Mouse (Mus musculus) liver, embryonic 13.5 days (tissue): Measurements from ENCODE around the gene Hemk1. TPM values are rescaled to one million over a fixed set of nuclear protein-coding genes. Genes with fewer than 3 reads are reported as not detected.

ENCODE experiments used
- ATAC-seq: fragments of 200-750 bp; cut with Nextera tagmentation; 2 replicates; pipeline ENCODE4 v1.8.0; 2017; ENCODE audit warnings: low read depth, mild to moderate bottlenecking, moderate number of reproducible peaks, moderate library complexity
- DNase-seq: peaks from one replicate; pipeline ENCODE4 v3.0.0; 2022
- H3K27ac ChIP-seq: fragments of 300-500 bp; sonication (generic); 2 replicates; pipeline ENCODE4 v1.5.1; 2015; ENCODE audit warnings: moderate library complexity, mild to moderate bottlenecking, inconsistent platforms
- H3K27me3 ChIP-seq: fragments of 300-500 bp; sonication (generic); 2 replicates; pipeline ENCODE4 v1.6.1; 2015; ENCODE audit warnings: mild to moderate bottlenecking, inconsistent platforms
- H3K36me3 ChIP-seq: fragments of 300-500 bp; sonication (generic); 2 replicates; pipeline ENCODE4 v1.6.1; 2015; ENCODE audit warnings: mild to moderate bottlenecking, inconsistent platforms
- H3K4me1 ChIP-seq: fragments of 300-500 bp; sonication (generic); replicated peaks from 2 replicates; pipeline ENCODE4 v1.6.1; 2015; ENCODE audit warnings: inconsistent platforms
- H3K4me2 ChIP-seq: fragments of 300-500 bp; sonication (generic); 2 replicates; pipeline ENCODE4 v1.6.1; 2015; ENCODE audit warnings: inconsistent platforms, mild to moderate bottlenecking, moderate library complexity
- H3K4me3 ChIP-seq: fragments of 300-500 bp; sonication (generic); replicated peaks from 2 replicates; pipeline ENCODE4 v1.5.1; 2015; ENCODE audit warnings: mild to moderate bottlenecking, inconsistent platforms
- H3K9ac ChIP-seq: fragments of 300-500 bp; sonication (generic); 2 replicates; pipeline ENCODE4 v1.6.1; 2015; ENCODE audit warnings: mild to moderate bottlenecking, inconsistent platforms
- H3K9me3 ChIP-seq: fragments of 300-500 bp; sonication (generic); replicated peaks from 2 replicates; pipeline ENCODE4 v1.6.1; 2016; ENCODE audit warnings: inconsistent platforms
- WGBS: fragments of 180-500 bp; shearing (Covaris S2); methylation state at CpG from one replicate; pipeline ENCODE4 v1.1.7; 2015; ENCODE audit not compliant: insufficient replicate concordance; 5-methylcytosine and 5-hydroxymethylcytosine counted together
- polyA plus RNA-seq: library from polyadenylated mRNA; unstranded; fragments of >200 nt; fragmentation: Nextera tagmentation; extraction: Ambion mirVana; gene quantifications from 2 replicates; pipeline ENCODE4 v1.2.1, GENCODE M21; 2015

The Hemk1 gene
- polyA plus RNA-seq, 1 experiment from 2014 or later = 3.8 TPM

DNA sequence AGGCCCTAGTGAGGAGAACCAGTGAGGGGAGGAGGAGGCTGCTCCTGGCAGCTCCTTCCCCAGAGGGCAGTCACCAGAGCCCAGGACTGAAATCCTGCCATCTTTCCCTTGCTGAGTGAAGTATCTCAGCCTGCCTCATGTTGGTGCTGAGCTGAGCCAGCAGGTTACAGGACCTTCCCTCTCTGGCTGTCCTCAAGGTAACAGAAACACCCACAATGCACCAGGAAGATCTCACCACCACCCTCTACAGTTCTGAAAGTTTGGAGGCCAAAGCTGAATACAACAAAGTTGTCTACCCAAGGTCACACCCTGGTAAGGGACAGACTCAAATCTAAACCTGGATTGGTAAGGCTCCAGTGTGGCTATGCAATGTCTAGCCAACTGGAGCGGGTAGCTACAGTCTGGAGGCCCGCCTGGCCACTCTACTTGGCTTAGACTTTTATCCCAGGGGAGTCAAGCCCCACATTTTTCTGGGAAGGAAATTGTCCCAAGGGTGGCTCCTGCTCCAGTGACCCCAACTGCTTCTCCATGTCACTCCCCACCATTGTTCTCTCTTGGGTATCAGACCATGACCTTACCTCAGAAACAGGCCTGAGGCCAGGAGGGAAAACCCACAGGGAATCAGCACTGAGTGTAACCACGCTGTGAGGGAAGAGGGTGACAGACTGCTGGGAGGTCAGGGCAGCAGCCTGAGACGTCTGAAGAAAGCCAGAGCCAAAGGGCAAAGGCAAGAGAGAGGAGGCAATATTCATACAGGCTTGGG lies 13.2 kb downstream of the Hemk1 start:
- ATAC-seq (no peak), DNase-seq (no peak)
- Histone ChIP-seq H3K4me3 (no peak overlapping the region), H3K9me3 (no peaks in the 10 kb centered on the region), H3K9ac (no peak overlapping the region), H3K27ac (no peak overlapping the region), H3K4me2 (no peak overlapping the region), H3K27me3 (no peaks in the 10 kb centered on the region; the same call in 1 of the 2 replicates), H3K4me1 (peaks cover 7% of the 10 kb centered on the region; the same call in 1 of the 2 replicates), H3K36me3 (no peaks in the 10 kb centered on the region)
- WGBS = 57% methylated on average over 4 of the region's 4 CpGs

DNA sequence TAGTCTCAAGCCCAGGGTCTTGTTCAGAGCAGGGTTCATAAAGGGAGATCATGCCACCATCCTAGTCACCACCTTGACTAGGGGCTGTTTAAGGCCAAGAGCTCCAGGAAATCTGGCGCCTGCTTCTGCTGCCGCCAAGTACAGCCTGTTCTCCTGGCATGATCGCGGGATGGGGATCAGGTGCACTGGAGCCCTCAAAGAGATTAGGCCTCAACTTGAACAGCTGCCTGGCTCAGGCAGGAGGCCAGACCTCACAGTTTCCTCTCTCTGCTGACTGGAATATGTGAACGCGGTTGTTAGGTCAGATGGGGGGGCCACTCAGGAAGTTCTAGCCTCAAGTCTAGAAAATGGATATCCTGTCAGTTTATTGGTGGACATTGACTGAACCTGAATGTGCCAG lies 14.6 kb downstream of the Hemk1 start:
- no peaks in the 10 kb centered on the region; the same call in 1 of the 2 replicates for H3K27me3 ChIP-seq
- DNase-seq = no peak

DNA sequence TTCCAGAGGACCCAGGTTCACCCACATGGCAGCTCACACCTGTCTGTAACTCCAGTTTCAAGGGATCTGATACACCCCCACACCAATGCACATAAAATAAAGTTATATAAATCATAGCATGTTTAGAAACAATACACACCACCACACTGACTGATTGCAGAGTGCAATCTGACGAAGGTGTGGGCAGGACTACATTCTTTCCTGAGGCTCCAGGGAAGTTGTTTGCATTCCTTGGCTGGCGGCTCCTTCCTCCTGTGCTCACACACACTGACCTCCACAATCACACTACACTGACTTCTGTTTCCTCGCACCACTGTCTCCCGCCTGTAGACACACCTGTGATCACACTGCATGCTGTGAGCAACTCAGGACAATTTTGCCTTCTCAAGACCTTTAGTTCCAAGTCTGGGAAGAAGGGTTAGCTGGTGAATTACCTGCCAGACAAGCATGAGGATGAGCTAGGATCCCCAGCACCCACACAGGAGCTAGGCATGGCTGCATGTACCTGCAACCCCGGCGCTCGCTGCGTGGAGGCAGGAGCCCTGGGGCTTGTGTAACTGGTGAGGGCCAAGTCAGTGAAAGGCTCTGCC lies 15.6 kb downstream of the Hemk1 start:
- Histone ChIP-seq H3K9me3 (no peaks in the 10 kb centered on the region), H3K4me1 (peaks cover 7% of the 10 kb centered on the region; the same call in 1 of the 2 replicates), H3K4me3 (no peak overlapping the region), H3K4me2 (no peak overlapping the region), H3K9ac (no peak overlapping the region), H3K27ac (no peak overlapping the region), H3K36me3 (no peaks in the 10 kb centered on the region), H3K27me3 (no peaks in the 10 kb centered on the region; the same call in 1 of the 2 replicates)
- no peak for ATAC-seq
- no peak for DNase-seq
- WGBS = 75% methylated on average over 8 of the region's 8 CpGs

More for the DNA sequence above, 14.6 kb downstream of the Hemk1 start:
- Histone ChIP-seq H3K4me1 (peaks cover 7% of the 10 kb centered on the region; the same call in 1 of the 2 replicates), H3K36me3 (no peaks in the 10 kb centered on the region), H3K27ac (no peak overlapping the region), H3K9ac (no peak overlapping the region), H3K4me2 (no peak overlapping the region), H3K4me3 (no peak overlapping the region), H3K9me3 (no peaks in the 10 kb centered on the region)
- ATAC-seq = no peak
- WGBS = 36% methylated on average over 6 of the region's 6 CpGs

DNA sequence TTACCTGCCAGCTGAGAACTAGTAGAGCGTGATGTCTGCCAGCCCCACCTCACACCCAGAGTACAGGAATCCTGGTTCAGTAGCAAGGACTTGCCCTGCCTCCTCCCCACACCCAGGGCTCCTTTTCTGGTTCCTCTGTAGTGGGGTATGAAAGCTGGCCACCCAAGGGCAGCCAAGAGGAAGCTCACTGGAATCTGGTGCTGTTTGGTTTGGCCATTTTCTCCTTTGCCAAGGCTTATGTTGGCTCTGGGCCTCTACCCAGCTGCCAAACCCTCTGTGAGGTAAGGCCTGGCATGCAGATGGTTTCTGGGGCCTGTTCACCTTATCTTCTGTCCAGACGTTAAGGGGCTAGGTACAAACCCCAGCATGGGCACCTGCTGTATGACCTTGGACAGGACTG lies 22.4 kb downstream of the Hemk1 start:
- 65% methylated on average over 2 of the region's 2 CpGs for WGBS
- Histone ChIP-seq H3K4me3 (no peak overlapping the region), H3K4me2 (no peak overlapping the region), H3K9me3 (no peaks in the 10 kb centered on the region), H3K36me3 (no peaks in the 10 kb centered on the region), H3K27ac (no peak overlapping the region), H3K27me3 (no peaks in the 10 kb centered on the region), H3K9ac (no peak overlapping the region), H3K4me1 (peaks cover 33% of the 10 kb centered on the region)
- no peak for DNase-seq
- no peak for ATAC-seq

DNA sequence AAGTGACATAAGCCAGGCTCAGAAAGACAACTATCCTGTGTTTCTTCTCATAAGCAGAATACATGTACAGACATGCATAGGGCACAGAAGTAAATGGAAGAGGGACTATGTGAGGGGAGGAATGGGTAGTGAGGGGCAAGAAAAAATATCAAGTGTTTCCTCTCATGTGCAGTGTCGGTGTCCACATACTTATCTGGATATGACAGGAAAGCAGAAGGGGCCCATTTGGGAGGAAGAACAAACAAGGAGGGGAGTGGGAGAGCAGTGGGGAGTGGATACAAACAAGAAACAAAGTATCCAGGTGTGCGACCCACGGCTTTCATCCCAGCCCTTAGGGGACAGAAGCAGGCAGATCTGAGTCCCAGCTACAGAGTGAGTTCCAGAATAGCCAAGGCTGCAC lies 24.2 kb downstream of the Hemk1 start:
- no peak for ATAC-seq
- H3K9ac ChIP-seq = no peak overlapping the region
- WGBS = 26% methylated on average over 3 of the region's 3 CpGs
- no peak overlapping the region for H3K4me3 ChIP-seq
- H3K27me3 ChIP-seq = no peaks in the 10 kb centered on the region
- DNase-seq = no peak
- H3K4me2 ChIP-seq = no peak overlapping the region
- no peak overlapping the region for H3K27ac ChIP-seq
- H3K4me1 ChIP-seq = peaks cover 39% of the 10 kb centered on the region
- no peaks in the 10 kb centered on the region for H3K9me3 ChIP-seq
- no peaks in the 10 kb centered on the region for H3K36me3 ChIP-seq

DNA sequence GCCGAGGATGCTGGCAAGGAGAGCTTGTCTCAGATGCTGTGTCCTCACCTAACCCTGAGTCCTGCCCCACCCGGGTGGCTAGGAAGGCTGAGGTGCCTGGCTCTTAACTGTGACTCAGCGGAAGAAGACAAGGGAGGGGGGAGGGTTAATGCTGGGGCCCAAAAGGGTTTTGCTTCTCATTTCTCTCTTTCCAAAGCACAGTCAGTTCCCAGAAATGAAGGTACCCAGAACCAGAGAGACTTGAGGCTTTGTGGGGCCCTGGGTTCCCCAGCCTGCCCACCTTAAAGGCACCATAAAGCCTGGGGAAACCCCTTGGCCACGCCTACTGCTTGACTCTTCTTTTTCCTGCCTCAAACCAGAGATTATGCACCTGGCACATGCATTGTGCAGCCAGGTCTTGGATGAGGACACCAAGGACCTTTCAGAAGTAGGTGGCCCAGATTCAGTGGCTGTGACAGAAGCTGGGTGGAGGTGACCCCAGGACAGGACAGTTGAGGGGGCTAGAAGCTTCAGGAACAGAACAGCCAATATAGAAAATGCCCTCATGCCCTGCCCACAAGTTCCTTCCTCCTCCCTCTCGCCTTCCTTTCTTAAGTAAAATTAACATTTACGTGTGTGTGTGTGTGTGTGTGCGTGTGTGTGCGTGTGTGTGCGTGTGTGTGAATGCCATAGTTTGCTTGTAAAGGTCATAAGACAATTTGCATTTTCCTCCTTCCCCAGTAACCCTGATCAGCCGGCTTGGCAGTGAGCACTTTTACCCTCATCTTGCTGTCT lies 25.2 kb downstream of the Hemk1 start:
- H3K4me3 ChIP-seq = peak overlapping the region; percentile 2; the same call in 1 of the 2 replicates
- DNase-seq (peak; percentile 50), ATAC-seq (peak; percentile 88)
- WGBS = 17% methylated on average over 10 of the region's 10 CpGs
- H3K9ac ChIP-seq = peak overlapping the region; percentile 19; the same call in 1 of the 2 replicates
- H3K4me1 ChIP-seq = peaks cover 49% of the 10 kb centered on the region
- no peaks in the 10 kb centered on the region for H3K36me3 ChIP-seq
- no peaks in the 10 kb centered on the region for H3K9me3 ChIP-seq
- H3K27ac ChIP-seq = peak overlapping the region; percentile 74
- no peaks in the 10 kb centered on the region for H3K27me3 ChIP-seq
- peak overlapping the region; percentile 51 for H3K4me2 ChIP-seq

DNA sequence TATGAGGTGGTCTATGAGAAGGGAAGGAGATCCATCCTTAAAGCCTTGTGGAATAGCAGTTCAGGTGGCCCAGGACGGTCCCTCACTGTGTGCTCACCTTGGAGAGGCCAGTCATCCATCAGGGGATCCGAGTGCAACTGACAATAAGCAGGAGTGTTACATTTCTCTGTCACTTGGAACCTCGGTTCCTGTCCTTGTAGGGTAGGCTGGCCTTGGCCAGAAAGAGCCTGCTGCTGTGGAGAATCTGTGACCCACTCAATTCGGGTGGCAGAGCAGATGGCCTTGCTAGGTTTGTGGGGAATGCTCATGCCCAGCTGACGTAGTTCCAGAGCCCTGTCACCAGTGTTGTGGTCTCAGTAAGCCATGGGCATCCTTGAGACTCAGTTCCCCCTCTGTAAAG lies 28.6 kb downstream of the Hemk1 start:
- Histone ChIP-seq H3K9me3 (no peaks in the 10 kb centered on the region), H3K27me3 (no peaks in the 10 kb centered on the region), H3K36me3 (no peaks in the 10 kb centered on the region), H3K4me2 (no peak overlapping the region), H3K4me3 (no peak overlapping the region), H3K27ac (no peak overlapping the region), H3K4me1 (peaks cover 82% of the 10 kb centered on the region), H3K9ac (no peak overlapping the region)
- no peak for ATAC-seq
- 71% methylated on average over 5 of the region's 5 CpGs for WGBS
- no peak for DNase-seq

DNA sequence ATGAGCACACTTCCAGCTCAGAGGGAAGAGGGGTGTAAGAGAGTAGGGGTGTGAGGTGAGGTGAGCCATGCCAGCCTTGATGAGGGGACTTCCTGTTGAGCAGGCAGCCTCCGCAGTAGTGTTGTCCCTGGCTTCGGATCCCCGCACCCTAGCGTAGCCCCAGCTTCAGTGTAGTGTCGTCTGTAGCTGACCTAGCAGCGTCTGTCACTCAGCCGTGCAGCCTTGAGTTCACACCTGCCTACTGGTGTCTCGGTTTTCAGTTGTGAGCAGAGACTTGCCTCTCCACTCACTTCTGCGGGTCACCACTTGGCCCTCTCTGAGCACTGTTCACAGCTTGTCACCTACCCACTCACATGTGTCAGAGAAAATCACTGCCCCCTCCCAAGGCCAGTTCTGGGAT lies 29.0 kb downstream of the Hemk1 start:
- WGBS = 81% methylated on average over 9 of the region's 9 CpGs
- ATAC-seq (no peak), DNase-seq (no peak)
- H3K4me3 ChIP-seq = no peak overlapping the region
- no peaks in the 10 kb centered on the region for H3K36me3 ChIP-seq
- H3K27me3 ChIP-seq = no peaks in the 10 kb centered on the region
- no peak overlapping the region for H3K4me2 ChIP-seq
- peaks cover 87% of the 10 kb centered on the region for H3K4me1 ChIP-seq
- H3K9me3 ChIP-seq = no peaks in the 10 kb centered on the region
- no peak overlapping the region for H3K9ac ChIP-seq
- no peak overlapping the region for H3K27ac ChIP-seq

DNA sequence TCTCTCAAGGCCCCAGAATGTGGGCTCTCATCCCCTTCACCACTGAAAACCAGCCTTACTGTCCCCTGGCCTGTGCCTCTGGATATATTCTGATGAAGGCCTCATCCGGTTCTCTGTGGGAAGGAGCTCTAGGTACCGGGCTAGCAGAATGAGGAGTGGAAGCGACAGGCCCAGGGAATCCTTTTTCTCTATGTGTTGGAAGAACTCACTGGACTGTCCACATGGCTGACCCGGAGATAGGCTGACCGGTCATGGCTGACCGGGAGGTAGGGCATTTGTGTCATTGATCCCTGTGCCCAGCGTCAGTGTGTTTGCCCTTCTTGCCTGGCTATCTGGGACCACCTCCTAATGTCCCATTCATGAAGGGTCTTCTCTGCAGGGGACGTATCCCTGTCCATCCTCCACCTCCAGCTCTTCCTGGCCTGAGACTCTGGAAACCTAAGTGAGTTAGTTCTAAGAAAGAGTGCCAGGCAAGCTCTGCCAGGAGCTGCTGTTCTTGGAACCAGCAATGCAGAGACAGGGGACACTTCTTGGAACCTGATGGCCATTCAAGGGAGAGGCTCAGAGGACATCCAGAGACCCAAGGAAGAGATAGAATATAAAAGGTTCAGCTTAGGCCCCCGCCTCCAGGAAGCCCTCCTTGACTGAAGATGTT lies 29.7 kb downstream of the Hemk1 start:
- DNase-seq = no peak
- Histone ChIP-seq H3K9ac (peak overlapping the region; percentile 64), H3K4me2 (peak overlapping the region; percentile 55)

DNA sequence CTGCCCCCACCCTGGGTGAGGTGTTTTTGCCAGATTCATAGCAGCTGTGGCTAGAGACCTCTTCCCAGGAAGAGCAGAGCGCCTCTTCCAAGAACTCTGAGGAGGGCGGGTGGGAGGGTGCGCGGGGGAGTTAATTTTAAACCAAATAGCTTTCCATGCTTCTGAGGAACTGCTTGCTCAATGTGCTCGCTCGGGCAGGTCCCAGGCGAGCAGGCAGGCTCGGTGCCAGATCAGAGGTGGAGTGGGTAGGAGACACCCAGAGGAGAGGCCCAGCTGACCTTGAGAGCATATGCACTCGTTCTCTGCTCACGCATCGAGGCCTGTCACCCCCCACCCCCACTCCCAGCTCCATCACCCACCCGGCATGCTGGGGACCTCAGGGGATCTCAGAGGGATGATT lies 30.3 kb downstream of the Hemk1 start:
- Histone ChIP-seq H3K36me3 (0 out of 2 replicates have a peak, but pooled peaks cover 4% of the 10 kb centered on the region), H3K4me3 (peak overlapping the region; percentile 14; the same call in 1 of the 2 replicates), H3K27me3 (no peaks in the 10 kb centered on the region), H3K9me3 (no peaks in the 10 kb centered on the region), H3K4me1 (peaks cover 87% of the 10 kb centered on the region), H3K27ac (peak overlapping the region; percentile 78), H3K4me2 (peak overlapping the region; percentile 55), H3K9ac (peak overlapping the region; percentile 64)
- ATAC-seq (peak; percentile 22), DNase-seq (no peak)
- 29% methylated on average over 12 of the region's 12 CpGs for WGBS

More for the DNA sequence above, 29.7 kb downstream of the Hemk1 start:
- Histone ChIP-seq H3K36me3 (0 out of 2 replicates have a peak, but pooled peaks cover 3% of the 10 kb centered on the region), H3K9me3 (no peaks in the 10 kb centered on the region), H3K27ac (0 out of 2 replicates have a peak overlapping the region, but pooled peaks have one; percentile 78), H3K27me3 (no peaks in the 10 kb centered on the region), H3K4me1 (peaks cover 87% of the 10 kb centered on the region), H3K4me3 (no peak overlapping the region)
- WGBS = 81% methylated on average over 9 of the region's 9 CpGs
- ATAC-seq = no peak
